25 mouse cellular contexts compared by ENCODE assay signal in the genomic region with DNA sequence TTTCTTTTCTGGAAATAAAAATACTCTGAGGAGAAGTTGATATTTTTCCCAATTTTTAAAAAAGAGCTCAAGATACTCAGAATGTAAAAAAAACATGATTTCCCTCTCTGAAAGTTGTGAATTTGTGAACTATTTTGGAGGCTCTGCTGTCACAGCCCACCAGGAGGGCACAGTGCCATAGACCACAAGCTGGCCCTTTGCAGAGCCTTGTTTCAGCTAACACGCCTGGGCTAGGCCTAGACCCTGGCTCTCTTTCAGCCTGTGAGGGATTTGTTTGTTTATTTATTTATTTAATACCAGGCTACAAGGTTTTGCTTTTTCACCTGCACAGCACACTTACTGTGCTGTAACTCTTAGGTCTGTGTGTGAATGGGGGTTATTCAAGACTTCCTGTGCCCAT.
DNase-seq lines count a peak whose midpoint lies in the region; ATAC-seq and TF ChIP-seq lines count a peak whose summit lies in the region.
"Had no signal": no experiment of that assay in that cellular context is flagged by ENCODE, and none has a peak within 500 bp of the region (broad histone marks: within the 10 kb centered on the region; RNA-seq: fewer than 3 reads in every experiment).

No protein-coding gene starts in this region.

- no peak for TF ChIP-seq CTCF in layer of hippocampus, adult 2 months (conservative IDR thresholded peaks at IDR 0.05)

- 0 out of 2 replicates have a peak, but pooled peaks cover 3% of the 10 kb centered on the region for H3K4me1 ChIP-seq in embryonic facial prominence, embryonic 13.5 days
- peaks cover 8% of the 10 kb centered on the region; the same call in 1 of the 2 replicates for H3K4me1 ChIP-seq in embryonic facial prominence, embryonic 10.5 days
- H3K4me1 ChIP-seq in liver, embryonic 12.5 days: peaks cover 31% of the 10 kb centered on the region
- H3K4me1 ChIP-seq: embryonic facial prominence, embryonic 15.5 days had no signal

- no peak overlapping the region for H3K4me3 ChIP-seq in embryonic facial prominence, embryonic 13.5 days
- no peak overlapping the region for H3K4me3 ChIP-seq in embryonic facial prominence, embryonic 10.5 days
- H3K4me3 ChIP-seq in layer of hippocampus, adult 2 months: no peak overlapping the region
- no peak overlapping the region for H3K4me3 ChIP-seq in liver, embryonic 12.5 days
- H3K4me3 ChIP-seq: embryonic facial prominence, embryonic 15.5 days; erythroblast, embryonic 14.5 days; heart, embryonic 10.5 days; hindbrain, embryonic 13.5 days had no signal

- no peak for ATAC-seq in embryonic facial prominence, embryonic 13.5 days (ENCODE audit: insufficient number of reproducible peaks, insufficient read depth, low FRiP score, low TSS enrichment, low read depth)
- ATAC-seq in liver, embryonic 12.5 days: no peak
- ATAC-seq: CD4-positive, CD25-positive, alpha-beta regulatory T cell, adult 4 months; forebrain, embryonic 16.5 days; hindbrain, postnatal 0 days had no signal

- no peak overlapping the region for H3K9ac ChIP-seq in embryonic facial prominence, embryonic 13.5 days
- H3K9ac ChIP-seq in liver, embryonic 12.5 days: no peak overlapping the region
- H3K9ac ChIP-seq: embryonic facial prominence, embryonic 15.5 days; hindbrain, embryonic 13.5 days had no signal

- DNase-seq in embryonic facial prominence, embryonic 10.5 days (ENCODE audit: low spot score): no peak
- DNase-seq in layer of hippocampus, adult 2 months (ENCODE audit: low spot score in 2 of 2): no peak
- no peak for DNase-seq in layer of hippocampus, adult 11-12 months (ENCODE audit: low spot score)
- peak; percentile 27 for DNase-seq in right cerebral cortex, postnatal 4 days
- no peak for DNase-seq in right cerebral cortex, postnatal 14 days
- DNase-seq: adrenal gland, adult 8-10 months; adrenal gland, postnatal 36 days; B cell, adult 2 months; cerebellum, adult 11 months; cerebellum, adult 8-10 months; cerebellum, postnatal 14 days; embryo, embryonic 11 days; gastrocnemius, postnatal 36 days; heart, adult 18-20 months; heart, postnatal 10 days had no signal

- WGBS in embryonic facial prominence, embryonic 13.5 days: 69% methylated on average over 1 of the region's 1 CpGs
- 78% methylated on average over 1 of the region's 1 CpGs for WGBS in embryonic facial prominence, embryonic 10.5 days
- 67% methylated on average over 1 of the region's 1 CpGs for WGBS in liver, embryonic 12.5 days (ENCODE audit: insufficient replicate concordance)

- no peaks in the 10 kb centered on the region for H3K36me3 ChIP-seq in embryonic facial prominence, embryonic 13.5 days
- H3K36me3 ChIP-seq in embryonic facial prominence, embryonic 10.5 days (replicated peaks): no peaks in the 10 kb centered on the region
- no peaks in the 10 kb centered on the region for H3K36me3 ChIP-seq in liver, embryonic 12.5 days
- H3K36me3 ChIP-seq: embryonic facial prominence, embryonic 15.5 days; G1E; heart, embryonic 10.5 days; hindbrain, embryonic 13.5 days had no signal

- H3K9me3 ChIP-seq in embryonic facial prominence, embryonic 13.5 days: no peaks in the 10 kb centered on the region
- H3K9me3 ChIP-seq in embryonic facial prominence, embryonic 10.5 days: no peaks in the 10 kb centered on the region
- H3K9me3 ChIP-seq in liver, embryonic 12.5 days (replicated peaks): no peaks in the 10 kb centered on the region
- H3K9me3 ChIP-seq: embryonic facial prominence, embryonic 15.5 days; G1E; heart, embryonic 10.5 days; hindbrain, embryonic 13.5 days had no signal

- H3K4me2 ChIP-seq in embryonic facial prominence, embryonic 13.5 days: no peak overlapping the region
- no peak overlapping the region for H3K4me2 ChIP-seq in liver, embryonic 12.5 days
- H3K4me2 ChIP-seq: embryonic facial prominence, embryonic 15.5 days; hindbrain, embryonic 13.5 days had no signal

- H3K27me3 ChIP-seq in embryonic facial prominence, embryonic 13.5 days: no peaks in the 10 kb centered on the region
- no peaks in the 10 kb centered on the region for H3K27me3 ChIP-seq in embryonic facial prominence, embryonic 10.5 days (replicated peaks; ENCODE audit: low read depth, poor library complexity, severe bottlenecking)
- no peaks in the 10 kb centered on the region for H3K27me3 ChIP-seq in liver, embryonic 12.5 days (replicated peaks)
- H3K27me3 ChIP-seq: embryonic facial prominence, embryonic 15.5 days; hindbrain, embryonic 13.5 days had no signal

- H3K27ac ChIP-seq in embryonic facial prominence, embryonic 13.5 days: 0 out of 2 replicates have a peak overlapping the region, but pooled peaks have one; percentile 0
- no peak overlapping the region for H3K27ac ChIP-seq in embryonic facial prominence, embryonic 10.5 days (replicated peaks)
- peak overlapping the region; percentile 62 for H3K27ac ChIP-seq in layer of hippocampus, adult 2 months
- H3K27ac ChIP-seq in liver, embryonic 12.5 days: no peak overlapping the region
- H3K27ac ChIP-seq: heart, embryonic 10.5 days; hindbrain, embryonic 13.5 days; hindbrain, postnatal 0 days had no signal

Comparison
In these comparisons a context has a peak if more than half of its experiments do, and no peak if none do; other contexts are left out.
1. H3K27ac ChIP-seq: peak in embryonic facial prominence, embryonic 13.5 days (single experiment) and layer of hippocampus, adult 2 months (single experiment); none in embryonic facial prominence, embryonic 10.5 days (single experiment) and liver, embryonic 12.5 days (single experiment).